Mouse (Mus musculus): ENCODE data around the gene Clec2d. TPM values are rescaled to one million over a fixed set of nuclear protein-coding genes. Genes with fewer than 3 reads are reported as not detected.

The Clec2d gene
- polyA plus RNA-seq, 1 experiment from 2014 or later, result not detected

DNA sequence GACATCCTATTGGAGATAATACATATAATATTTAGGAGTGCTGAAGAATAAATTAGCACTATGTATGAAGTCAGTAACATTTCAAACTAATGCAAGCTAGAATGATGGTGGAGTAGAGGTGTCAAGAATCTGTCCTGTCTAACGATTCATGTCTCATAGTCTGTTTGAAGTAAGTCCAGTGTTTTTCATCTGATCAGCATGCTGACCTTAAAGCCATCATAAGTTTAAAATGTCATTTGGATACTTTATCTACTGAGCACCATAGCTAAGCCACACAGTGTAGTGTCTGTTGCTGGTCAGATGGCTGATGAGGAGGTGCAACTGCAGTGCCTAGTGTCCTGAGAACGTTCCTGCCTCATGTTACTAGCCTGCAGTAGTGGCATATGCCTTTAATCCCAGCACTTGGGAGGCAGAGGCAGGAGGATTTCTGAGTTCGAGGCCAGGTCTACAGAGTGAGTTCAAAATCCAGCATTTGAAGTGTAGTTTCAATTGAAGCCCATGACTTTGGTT is 36.4 kb downstream of the Clec2d start:
- H3K36me3 ChIP-seq (replicated peaks), result no peaks in the 10 kb centered on the region
- no peak overlapping the region for H3K27ac ChIP-seq
- H3K4me3 ChIP-seq, result no peak overlapping the region
- no peak overlapping the region for H3K4me2 ChIP-seq
- ATAC-seq (replicated peaks), result no peak
- no peaks in the 10 kb centered on the region for H3K9me3 ChIP-seq
- H3K27me3 ChIP-seq (replicated peaks), result no peaks in the 10 kb centered on the region
- 80% methylated on average over 3 of the region's 3 CpGs for WGBS
- H3K4me1 ChIP-seq, result no peaks in the 10 kb centered on the region
- H3K9ac ChIP-seq, result no peak overlapping the region

DNA sequence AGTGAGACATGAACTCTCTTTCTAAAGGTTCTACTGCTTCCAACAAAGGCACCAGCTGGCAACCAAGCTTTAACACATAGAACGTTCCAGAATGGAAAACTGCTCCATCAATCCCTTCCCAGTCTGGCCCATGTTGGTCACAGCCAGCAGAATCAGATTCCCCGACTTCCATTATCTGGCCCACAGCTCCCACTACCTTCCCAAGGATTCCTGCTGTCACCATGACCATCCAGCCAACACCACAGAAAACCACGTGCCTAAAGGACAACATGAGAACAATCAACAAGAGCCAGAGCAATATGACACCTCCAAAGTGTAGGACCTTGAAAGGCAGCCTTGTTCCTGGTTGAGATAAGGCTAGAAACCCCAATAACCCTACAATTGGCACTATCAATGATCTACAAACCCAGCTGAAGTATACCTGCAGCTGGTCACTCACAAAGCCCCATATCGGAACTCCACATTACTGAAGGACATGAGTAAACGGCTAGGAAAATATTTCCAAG is 37.8 kb downstream of the Clec2d start:
- 89% methylated on average over 5 of the region's 5 CpGs for WGBS
- Histone ChIP-seq H3K9me3 (no peaks in the 10 kb centered on the region), H3K27ac (no peak overlapping the region), H3K4me1 (no peaks in the 10 kb centered on the region), H3K36me3 (replicated peaks) (no peaks in the 10 kb centered on the region), H3K27me3 (replicated peaks) (no peaks in the 10 kb centered on the region), H3K4me3 (no peak overlapping the region), H3K4me2 (no peak overlapping the region), H3K9ac (no peak overlapping the region)
- ATAC-seq (replicated peaks), result no peak

DNA sequence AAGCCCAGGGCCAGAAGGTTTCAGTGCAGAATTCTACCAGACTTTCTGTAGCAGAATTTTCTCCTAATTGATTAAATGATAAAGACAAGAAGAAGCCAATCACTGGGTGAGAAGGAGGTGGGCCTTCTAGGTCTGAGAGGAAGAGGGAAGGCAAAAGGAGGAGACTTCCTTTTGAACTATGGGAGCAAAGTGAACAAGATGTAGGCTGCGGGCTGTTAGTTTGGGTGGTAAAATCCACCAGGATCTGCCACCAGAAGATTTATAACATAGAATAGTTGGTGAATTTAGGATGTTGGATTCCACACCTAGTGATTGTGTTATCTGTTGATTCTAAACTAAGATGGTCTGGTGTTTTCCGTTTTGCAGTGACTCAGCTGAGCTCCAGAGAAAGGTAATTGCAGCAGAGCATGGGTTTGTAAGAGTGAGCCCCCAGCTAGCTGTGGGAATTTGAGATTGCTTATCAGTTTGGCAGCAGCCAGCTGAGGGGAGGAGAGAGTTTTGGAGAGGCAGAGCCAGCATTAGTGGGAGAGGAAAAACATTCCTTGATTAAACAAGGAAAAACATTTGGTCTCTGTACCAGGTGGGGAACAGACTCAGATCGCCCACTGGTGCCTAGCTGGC is 39.6 kb downstream of the Clec2d start:
- ATAC-seq (replicated peaks), result no peak
- Histone ChIP-seq H3K9me3 (no peaks in the 10 kb centered on the region), H3K9ac (no peak overlapping the region), H3K4me1 (no peaks in the 10 kb centered on the region), H3K27ac (no peak overlapping the region), H3K27me3 (replicated peaks) (no peaks in the 10 kb centered on the region), H3K4me2 (no peak overlapping the region), H3K36me3 (replicated peaks) (no peaks in the 10 kb centered on the region), H3K4me3 (no peak overlapping the region)
- WGBS, result 87% methylated on average over 3 of the region's 3 CpGs

DNA sequence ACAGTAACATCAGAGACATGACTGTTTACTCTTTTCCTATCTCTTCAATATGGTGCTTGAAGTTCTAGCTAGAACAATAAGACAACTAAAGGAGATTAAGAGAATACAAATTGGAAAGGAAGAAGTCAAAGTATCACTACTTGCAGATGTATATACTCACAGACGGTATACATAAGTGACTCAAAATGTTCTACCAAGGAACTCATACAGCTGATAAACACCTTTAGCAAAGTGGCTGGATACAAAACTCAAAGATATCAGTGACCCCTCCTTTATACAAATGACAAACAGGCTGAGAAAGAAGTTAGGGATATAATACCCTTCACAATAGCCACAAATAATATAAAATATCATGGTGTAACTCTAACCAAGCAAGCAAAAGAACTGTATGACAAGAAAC is 40.6 kb downstream of the Clec2d start:
- H3K27ac ChIP-seq, result no peak overlapping the region
- WGBS, result 96% methylated on average over 1 of the region's 1 CpGs
- no peaks in the 10 kb centered on the region for H3K4me1 ChIP-seq
- no peaks in the 10 kb centered on the region for H3K36me3 ChIP-seq (replicated peaks)
- no peaks in the 10 kb centered on the region for H3K27me3 ChIP-seq (replicated peaks)
- no peak overlapping the region for H3K4me3 ChIP-seq
- ATAC-seq (replicated peaks), result no peak
- H3K9ac ChIP-seq, result no peak overlapping the region
- H3K9me3 ChIP-seq, result no peaks in the 10 kb centered on the region
- no peak overlapping the region for H3K4me2 ChIP-seq

DNA sequence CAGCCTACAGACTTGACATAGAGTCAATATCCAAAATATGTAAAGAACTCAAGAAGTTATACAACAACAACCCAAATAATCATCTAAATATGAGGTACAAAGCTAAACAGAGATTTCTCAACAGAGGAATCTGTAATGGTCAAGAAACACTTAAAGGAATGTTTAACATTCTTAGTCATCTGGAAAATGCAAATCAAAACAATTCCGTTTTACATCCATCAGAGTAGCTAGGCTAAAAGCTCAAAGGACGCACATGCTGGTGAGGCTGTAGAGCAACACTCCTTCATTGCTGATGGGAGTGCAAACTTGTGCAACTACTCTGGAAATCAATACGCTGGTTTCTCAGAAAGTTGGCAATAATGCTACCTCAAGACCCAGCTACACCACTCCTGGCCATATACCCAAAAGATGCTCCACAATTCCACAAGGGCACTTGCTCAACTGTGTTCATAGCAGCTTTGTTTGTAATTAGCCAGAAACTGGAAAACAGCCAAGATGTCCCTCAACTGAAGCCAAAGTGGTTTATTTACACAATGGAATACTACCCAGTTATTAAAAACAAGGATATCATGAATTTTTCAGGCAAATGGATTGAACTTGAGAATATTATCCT is 41.9 kb downstream of the Clec2d start:
- no peak overlapping the region for H3K9ac ChIP-seq
- no peaks in the 10 kb centered on the region for H3K9me3 ChIP-seq
- no peak overlapping the region for H3K4me2 ChIP-seq
- H3K36me3 ChIP-seq (replicated peaks), result no peaks in the 10 kb centered on the region
- no peak overlapping the region for H3K4me3 ChIP-seq
- no peaks in the 10 kb centered on the region for H3K27me3 ChIP-seq (replicated peaks)
- H3K27ac ChIP-seq, result no peak overlapping the region
- 90% methylated on average over 3 of the region's 3 CpGs for WGBS
- no peaks in the 10 kb centered on the region for H3K4me1 ChIP-seq
- no peak for ATAC-seq (replicated peaks)

DNA sequence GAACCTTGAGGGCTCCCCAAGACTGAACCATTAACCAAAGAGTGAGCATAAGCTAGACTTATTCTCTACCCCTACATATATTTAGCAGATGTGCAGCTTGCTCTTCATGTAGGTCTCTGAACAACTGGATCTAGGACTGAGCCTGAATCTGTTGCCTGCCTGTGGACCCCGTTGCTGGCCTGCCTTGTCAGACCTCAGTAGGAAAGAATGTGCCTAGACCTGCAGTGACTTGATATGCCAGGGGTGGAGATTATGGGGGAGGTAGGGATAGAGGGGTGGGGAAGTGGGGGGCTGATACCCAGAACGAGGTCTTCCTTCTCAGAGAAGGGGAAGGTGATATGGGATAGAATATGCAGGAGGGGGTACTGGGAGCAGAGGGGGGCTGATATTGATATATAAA is 43.2 kb downstream of the Clec2d start:
- H3K36me3 ChIP-seq (replicated peaks), result no peaks in the 10 kb centered on the region
- H3K9me3 ChIP-seq, result no peaks in the 10 kb centered on the region
- H3K27me3 ChIP-seq (replicated peaks), result no peaks in the 10 kb centered on the region
- no peak overlapping the region for H3K27ac ChIP-seq
- no peak overlapping the region for H3K9ac ChIP-seq
- no peak overlapping the region for H3K4me3 ChIP-seq
- no peak overlapping the region for H3K4me2 ChIP-seq
- no peaks in the 10 kb centered on the region for H3K4me1 ChIP-seq
- no peak for ATAC-seq (replicated peaks)
- 71% methylated on average over 2 of the region's 2 CpGs for WGBS

DNA sequence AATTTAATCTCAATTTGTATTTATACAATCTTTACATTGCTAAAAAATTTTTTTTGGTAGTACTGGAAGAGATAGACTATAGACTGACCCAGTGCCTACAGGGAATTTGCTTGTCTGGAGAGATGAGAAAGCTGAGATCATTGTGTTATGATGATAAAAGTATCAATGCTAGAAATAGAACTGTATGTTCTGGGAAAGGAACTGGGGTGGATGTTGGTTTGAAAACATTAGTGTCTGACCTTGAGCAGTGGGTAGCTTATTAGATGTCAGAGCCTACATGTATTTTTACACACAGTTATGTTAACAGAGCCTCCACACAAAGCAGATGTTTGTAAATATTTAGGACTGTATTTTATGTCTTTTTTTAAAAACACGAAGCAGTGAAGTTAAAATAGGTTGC is 43.7 kb downstream of the Clec2d start:
- Histone ChIP-seq H3K36me3 (replicated peaks) (no peaks in the 10 kb centered on the region), H3K4me2 (no peak overlapping the region), H3K4me1 (no peaks in the 10 kb centered on the region), H3K9me3 (no peaks in the 10 kb centered on the region), H3K9ac (no peak overlapping the region), H3K4me3 (no peak overlapping the region), H3K27ac (no peak overlapping the region), H3K27me3 (replicated peaks) (no peaks in the 10 kb centered on the region)
- WGBS, result 92% methylated on average over 1 of the region's 1 CpGs
- no peak for ATAC-seq (replicated peaks)

DNA sequence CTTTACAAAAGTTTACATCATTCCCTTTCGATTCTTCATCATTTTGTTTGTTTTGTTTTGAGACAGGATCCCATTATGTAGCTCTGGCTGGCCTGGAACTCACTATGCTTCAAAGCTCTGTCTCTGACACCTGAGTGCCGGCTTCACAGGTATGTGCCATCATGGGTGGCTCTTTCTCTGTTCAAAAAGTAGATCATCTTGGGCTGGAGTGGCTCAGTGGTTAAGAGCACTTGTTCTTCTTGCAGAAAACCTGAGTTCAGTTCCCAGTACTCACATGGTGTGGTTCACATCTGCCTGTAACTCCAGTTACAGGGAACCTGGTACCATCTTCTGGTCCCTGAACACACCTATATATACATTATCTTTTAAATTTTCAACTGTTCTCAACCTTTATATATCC is 44.7 kb downstream of the Clec2d start:
- Histone ChIP-seq H3K4me3 (no peak overlapping the region), H3K9ac (no peak overlapping the region), H3K4me2 (no peak overlapping the region), H3K36me3 (replicated peaks) (no peaks in the 10 kb centered on the region), H3K4me1 (no peaks in the 10 kb centered on the region), H3K27me3 (replicated peaks) (no peaks in the 10 kb centered on the region), H3K9me3 (no peaks in the 10 kb centered on the region), H3K27ac (no peak overlapping the region)
- no peak for ATAC-seq (replicated peaks)
- 73% methylated on average over 2 of the region's 2 CpGs for WGBS

DNA sequence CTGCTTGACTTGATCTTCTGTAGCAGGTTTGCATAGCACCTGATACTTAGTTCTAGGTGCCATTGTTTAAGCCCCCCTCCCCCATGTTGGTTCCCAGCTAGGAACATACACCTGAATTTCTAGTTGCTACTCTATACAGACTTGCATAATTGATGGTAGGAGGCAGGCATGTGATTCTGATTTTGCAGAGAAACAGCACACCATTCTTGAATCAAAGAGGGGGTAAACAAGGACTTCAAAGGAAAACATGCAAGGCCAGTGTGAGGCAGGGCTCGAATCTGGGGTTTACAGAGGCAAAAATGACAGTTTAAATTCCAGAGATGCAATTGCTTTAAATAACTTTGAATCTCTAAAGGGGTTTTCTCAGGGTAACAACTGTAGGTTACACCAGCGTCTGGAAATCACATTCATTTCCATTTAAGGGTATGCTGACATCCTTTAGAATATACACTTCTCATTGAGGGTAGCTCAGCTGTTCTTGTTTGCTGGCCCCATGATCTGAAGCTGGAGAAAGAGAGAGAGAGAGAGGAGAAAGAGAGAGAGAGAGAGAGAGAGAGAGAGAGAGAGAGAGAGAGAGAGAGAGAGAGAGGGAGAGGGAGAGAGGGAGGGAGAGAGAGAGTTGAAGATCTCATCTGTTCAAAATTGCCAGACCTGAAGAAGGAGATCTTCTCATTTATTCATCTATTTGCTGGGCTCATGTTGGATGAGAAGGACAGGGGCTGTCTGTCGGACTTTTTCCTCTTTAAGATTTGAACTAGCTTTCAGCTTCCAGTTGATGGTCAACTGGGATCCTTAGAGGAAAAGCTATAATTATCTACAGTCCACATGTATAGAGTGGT is 48.7 kb downstream of the Clec2d start:
- Histone ChIP-seq H3K4me3 (no peak overlapping the region), H3K27ac (0 out of 2 replicates have a peak overlapping the region, but pooled peaks have one; percentile 20), H3K36me3 (replicated peaks) (no peaks in the 10 kb centered on the region), H3K9me3 (no peaks in the 10 kb centered on the region), H3K4me2 (no peak overlapping the region), H3K27me3 (replicated peaks) (no peaks in the 10 kb centered on the region), H3K4me1 (no peaks in the 10 kb centered on the region), H3K9ac (no peak overlapping the region)
- WGBS, result 58% methylated on average over 3 of the region's 3 CpGs
- ATAC-seq (replicated peaks), result no peak

DNA sequence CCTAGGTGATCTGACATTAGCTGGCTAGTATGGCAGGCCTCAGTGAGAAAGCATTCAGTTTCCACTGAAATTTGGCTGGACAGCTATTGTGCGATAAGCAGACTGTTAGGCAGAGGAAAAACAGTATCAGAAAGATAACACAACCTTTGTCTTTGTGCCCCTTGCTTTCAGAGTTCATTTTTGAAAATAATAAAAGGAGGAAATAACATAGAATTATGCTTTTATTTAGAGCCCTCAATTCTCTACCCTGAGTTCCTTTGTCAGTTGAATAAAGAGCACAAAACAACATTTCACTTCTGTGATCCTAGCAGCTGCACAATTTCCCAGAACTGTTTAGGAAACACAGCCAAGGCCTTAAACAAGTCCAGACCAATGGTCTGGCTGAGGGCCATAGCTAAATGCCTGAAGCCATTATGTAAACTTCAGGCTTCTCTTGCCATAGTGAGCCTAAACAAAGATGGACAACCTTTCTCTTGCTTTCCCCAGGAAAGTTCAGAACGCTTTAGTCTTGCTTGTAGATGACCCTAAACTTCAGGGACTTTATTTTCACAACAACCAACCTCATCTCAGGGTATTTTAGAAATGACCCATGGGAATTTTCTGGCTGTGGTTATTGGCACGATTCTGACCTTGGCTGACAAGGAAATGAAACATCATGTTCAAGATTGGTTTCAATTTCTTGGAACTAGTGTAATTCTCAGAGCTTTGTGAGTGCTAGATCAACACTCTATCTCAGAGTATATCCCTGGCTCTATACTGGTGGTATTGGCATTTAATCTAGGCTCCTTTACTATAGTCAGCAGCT is 49.6 kb downstream of the Clec2d start:
- Histone ChIP-seq H3K27me3 (replicated peaks) (no peaks in the 10 kb centered on the region), H3K36me3 (replicated peaks) (no peaks in the 10 kb centered on the region), H3K4me2 (no peak overlapping the region), H3K4me3 (no peak overlapping the region), H3K9me3 (no peaks in the 10 kb centered on the region), H3K9ac (no peak overlapping the region), H3K4me1 (no peaks in the 10 kb centered on the region), H3K27ac (0 out of 2 replicates have a peak overlapping the region, but pooled peaks have one; percentile 20)
- no peak for ATAC-seq (replicated peaks)
- WGBS, result 81% methylated on average over 3 of the region's 3 CpGs

DNA sequence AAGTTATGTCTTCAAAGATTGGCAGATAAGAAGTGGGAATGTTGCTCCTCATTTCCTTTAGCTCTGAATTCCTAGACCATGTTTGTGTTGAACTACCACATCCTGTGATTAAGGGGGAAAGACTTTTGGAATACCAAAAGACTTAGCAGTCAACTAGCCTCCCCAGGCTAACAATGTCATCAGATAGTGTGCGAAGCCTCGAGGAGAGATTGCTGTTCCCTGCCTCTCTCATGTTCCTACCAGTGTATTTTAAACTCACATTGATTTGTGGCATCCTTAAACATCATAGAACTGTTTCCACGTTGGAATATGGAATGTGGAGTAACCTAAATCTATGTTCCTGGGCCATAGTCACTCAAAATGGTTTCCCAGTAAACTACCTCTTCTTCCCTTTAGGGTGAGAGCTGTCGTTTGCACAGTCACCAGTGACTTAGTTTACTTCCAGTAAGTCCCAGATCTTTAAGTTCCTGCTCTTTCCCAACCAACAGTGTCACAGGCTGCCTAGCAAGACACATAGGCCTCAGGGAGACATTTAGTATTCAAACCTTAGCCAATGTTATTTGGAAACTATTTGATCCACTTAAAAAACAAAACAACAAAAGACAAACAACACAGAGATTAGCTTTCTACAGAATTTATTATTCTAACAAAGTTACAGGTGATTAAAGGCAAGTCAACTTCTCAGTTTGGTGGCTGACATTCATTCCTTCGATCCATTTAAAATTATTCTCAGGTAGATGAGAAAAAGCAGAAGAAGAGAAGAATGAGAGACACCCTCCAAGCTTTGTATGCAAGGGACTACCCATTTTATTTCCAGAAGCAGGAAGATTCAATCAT is 51.8 kb downstream of the Clec2d start:
- H3K36me3 ChIP-seq (replicated peaks), result no peaks in the 10 kb centered on the region
- H3K9me3 ChIP-seq, result no peaks in the 10 kb centered on the region
- WGBS, result 77% methylated on average over 5 of the region's 5 CpGs
- no peak overlapping the region for H3K4me2 ChIP-seq
- H3K9ac ChIP-seq, result no peak overlapping the region
- no peak overlapping the region for H3K27ac ChIP-seq
- no peak overlapping the region for H3K4me3 ChIP-seq
- H3K27me3 ChIP-seq (replicated peaks), result no peaks in the 10 kb centered on the region
- ATAC-seq (replicated peaks), result no peak
- no peaks in the 10 kb centered on the region for H3K4me1 ChIP-seq
